Mouse (Mus musculus): ENCODE measurements around the gene Tprgl.

Tprgl gene

DNA sequence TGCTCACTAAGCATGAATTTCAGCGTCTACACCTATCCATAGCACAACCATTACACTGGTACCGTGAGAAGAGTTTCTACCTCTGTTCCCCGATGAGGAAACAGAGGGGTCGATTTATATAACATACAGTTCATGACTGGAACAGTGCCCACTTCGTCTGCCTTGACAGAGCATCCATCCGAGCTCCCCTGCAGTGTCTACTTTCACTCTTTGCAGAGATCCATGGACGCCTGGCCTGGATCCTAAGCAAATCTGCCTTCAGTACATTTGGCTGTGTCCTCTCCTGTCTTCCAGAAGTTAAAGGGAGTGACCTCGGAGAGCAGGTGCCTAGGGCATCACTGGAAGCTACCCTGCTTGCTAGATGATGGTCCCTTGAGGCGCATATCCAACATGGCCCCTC, 41.3 kb downstream of the Tprgl start:
- no peak for DNase-seq (ENCODE audit: low read depth)

DNA sequence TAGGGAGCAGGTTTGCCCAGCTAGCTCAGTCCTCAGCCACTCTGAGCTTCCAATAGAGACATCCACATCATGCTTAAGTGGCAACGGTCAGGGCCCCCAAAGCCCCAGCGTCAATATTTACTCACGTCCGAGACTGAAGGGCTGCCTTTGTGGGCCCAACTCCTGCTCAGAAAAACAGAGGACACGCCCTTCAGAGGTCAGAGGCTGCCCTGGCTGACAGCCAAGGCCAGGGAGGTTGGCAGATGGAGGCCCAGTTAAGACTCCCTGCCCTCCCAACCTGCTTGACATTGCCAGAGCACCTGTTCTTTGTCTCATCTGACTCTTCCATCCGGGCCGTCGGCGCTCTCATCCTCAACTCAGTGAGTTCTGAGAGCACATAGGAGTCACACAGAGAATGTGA, 41.7 kb downstream of the Tprgl start:
- DNase-seq (ENCODE audit: low read depth): no peak

DNA sequence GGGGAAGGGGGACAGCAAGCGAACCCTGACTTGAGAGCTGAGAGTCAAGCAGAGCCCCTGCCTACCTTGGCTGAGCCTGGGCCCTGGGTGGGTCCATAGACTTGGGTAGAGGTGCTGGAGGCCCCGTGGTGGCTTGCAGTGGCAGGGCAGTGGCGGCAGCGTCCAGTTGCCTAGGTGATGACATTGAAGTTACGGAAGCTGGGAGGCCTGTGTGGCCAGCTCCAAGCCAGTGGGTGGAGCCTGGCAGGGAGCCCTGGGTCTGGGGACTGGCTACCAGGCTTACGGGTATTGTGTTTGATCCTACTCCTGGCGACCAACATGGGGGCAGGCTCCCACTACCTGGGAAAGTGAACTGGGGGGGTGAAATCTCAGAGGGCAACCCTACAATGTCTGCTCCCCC, 44.0 kb downstream of the Tprgl start:
- DNase-seq (ENCODE audit: low read depth): no peak

DNA sequence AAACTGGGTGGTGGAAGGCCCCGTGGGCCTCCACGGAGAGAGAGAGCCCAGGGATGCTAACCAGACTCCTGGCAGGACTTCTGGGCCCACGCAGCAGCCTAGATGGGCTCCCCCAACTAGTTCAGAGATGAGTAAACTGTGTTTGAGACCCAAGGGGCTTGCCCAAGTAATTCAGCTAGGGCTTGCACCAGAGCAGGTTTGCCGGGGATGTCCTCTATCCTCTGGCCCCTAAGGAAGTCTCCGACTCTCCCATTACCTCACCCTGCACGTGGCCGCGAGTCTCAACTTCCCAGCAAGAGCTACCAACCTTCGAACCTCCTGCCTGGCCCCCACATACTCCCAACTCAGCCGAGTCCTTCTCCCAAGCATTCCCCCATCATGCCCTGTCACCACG, 50.6 kb downstream of the Tprgl start:
- DNase-seq (ENCODE audit: low read depth): no peak

DNA sequence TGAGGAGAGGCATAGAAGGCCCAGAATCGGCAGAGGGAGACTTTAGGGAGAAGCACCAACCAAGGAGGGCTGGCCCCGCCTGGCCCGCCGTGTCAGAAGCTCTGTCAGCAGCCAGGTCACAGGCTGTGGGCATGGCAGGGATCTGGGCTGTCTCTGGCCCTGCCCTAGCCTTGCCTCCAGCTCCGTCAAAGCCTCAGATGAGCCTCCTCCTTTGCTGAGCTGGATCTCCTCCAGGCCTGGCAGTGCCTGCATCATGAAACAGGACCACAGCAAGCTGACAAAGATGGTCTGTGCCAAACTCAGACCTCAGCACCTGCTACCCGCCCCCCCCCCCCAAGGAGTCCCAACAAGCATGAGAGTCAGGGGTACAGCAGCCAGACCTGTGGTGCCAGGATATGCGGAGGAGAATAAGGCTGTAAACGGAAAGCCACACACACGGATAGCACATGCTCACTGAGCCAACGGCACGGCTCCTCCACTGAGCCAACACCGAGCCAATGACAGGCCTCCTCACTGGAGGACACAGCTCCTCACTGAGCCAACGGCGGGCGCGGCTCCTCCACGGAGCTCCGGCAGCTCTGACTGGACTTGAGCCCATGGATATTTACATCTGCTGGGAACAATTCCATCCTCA, 51.1 kb downstream of the Tprgl start:
- DNase-seq (ENCODE audit: low read depth): no peak
